Mouse (Mus musculus) stomach, postnatal 0 days (tissue): ENCODE data around the gene B430306N03Rik. TPM values are rescaled to one million over a fixed set of nuclear protein-coding genes. Genes with fewer than 3 reads are reported as not detected.

Experiments used
- ATAC-seq: fragments of 200-750 bp; cut with Nextera tagmentation; 2 replicates; pipeline ENCODE4 v1.8.0; 2017; ENCODE audit not compliant: low FRiP score, low TSS enrichment
- DNase-seq: peaks from one replicate; pipeline ENCODE4 v3.0.0-alpha.2; 2016; ENCODE audit warnings: low spot score
- H3K27ac ChIP-seq: fragments of 300-500 bp; sonication (generic); replicated peaks from 2 replicates; pipeline ENCODE4 v1.5.1; 2014; ENCODE audit warnings: mild to moderate bottlenecking, control low read depth
- H3K27me3 ChIP-seq: fragments of 300-500 bp; sonication (generic); 2 replicates; pipeline ENCODE4 v1.6.1; 2014; ENCODE audit warnings: low read length; ENCODE audit not compliant: control insufficient read depth, insufficient read depth
- H3K36me3 ChIP-seq: fragments of 300-500 bp; sonication (generic); 2 replicates; pipeline ENCODE4 v1.6.1; 2014; ENCODE audit warnings: low read length, mixed read lengths; ENCODE audit not compliant: control insufficient read depth, insufficient read depth
- H3K4me1 ChIP-seq: fragments of 300-500 bp; sonication (generic); replicated peaks from 2 replicates; pipeline ENCODE4 v1.6.1; 2014; ENCODE audit warnings: antibody characterized with exemption; ENCODE audit not compliant: control insufficient read depth, insufficient read depth
- H3K4me2 ChIP-seq: fragments of 300-500 bp; sonication (generic); replicated peaks from 2 replicates; pipeline ENCODE4 v1.6.1; 2014; ENCODE audit warnings: low read depth, mild to moderate bottlenecking, control low read depth, moderate library complexity
- H3K4me3 ChIP-seq: fragments of 300-500 bp; sonication (generic); 2 replicates; pipeline ENCODE4 v1.5.1; 2014; ENCODE audit warnings: low read depth, low read length, control low read depth
- H3K9ac ChIP-seq: fragments of 300-500 bp; sonication (generic); 2 replicates; pipeline ENCODE4 v1.6.1; 2014; ENCODE audit warnings: mild to moderate bottlenecking, low read length, control low read depth, mixed read lengths
- H3K9me3 ChIP-seq: fragments of 300-500 bp; sonication (generic); 2 replicates; pipeline ENCODE4 v1.6.1; 2016; ENCODE audit warnings: low read length; ENCODE audit not compliant: control insufficient read depth
- CTCF ChIP-seq: IDR thresholded peaks from 2 replicates; pipeline ENCODE4 v1.5.1; 2016; ENCODE audit warnings: antibody characterized with exemption, low read depth, mild to moderate bottlenecking, moderate library complexity
- EP300 ChIP-seq: optimal IDR thresholded peaks from 2 replicates; pipeline ENCODE3; 2016; ENCODE audit warnings: antibody characterized with exemption
- WGBS: fragments of 180-500 bp; shearing (Covaris S2); extraction: QIAGEN DNeasy Blood & Tissue Kit; methylation state at CpG from one replicate; pipeline ENCODE4 v1.1.7; 2014; 5-methylcytosine and 5-hydroxymethylcytosine counted together
- polyA plus RNA-seq: library from polyadenylated mRNA; unstranded; fragments of >200 nt; fragmentation: Nextera tagmentation; extraction: Ambion mirVana; gene quantifications from 2 replicates; pipeline ENCODE4 v1.2.1, GENCODE M21; 2015

B430306N03Rik gene
- polyA plus RNA-seq, 1 experiment from 2014 or later, result 0.18 TPM

DNA sequence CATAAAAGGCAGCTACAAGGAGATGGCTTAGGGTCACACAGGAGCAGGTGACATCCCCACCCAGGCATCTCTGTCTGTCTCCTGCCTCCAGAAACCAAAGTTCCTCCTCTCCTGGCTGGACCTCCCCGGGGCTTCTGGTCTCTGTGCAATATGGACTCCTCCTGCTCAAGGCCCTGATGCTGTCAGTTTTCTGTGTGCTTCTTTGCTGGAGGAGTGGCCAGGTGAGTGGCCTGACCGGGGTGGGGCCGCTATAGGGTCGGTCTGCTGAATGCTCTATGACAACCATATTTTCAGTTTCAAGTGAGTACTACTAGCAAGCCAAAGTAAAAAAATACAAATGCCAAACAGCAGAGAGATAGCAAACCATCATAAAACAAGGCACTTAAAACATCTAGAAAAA is 43.3 kb upstream of the B430306N03Rik start:
- Histone ChIP-seq H3K27me3 (no peaks in the 10 kb centered on the region), H3K4me3 (no peak overlapping the region), H3K9ac (no peak overlapping the region), H3K9me3 (no peaks in the 10 kb centered on the region), H3K36me3 (no peaks in the 10 kb centered on the region), H3K27ac (no peak overlapping the region), H3K4me2 (no peak overlapping the region), H3K4me1 (no peaks in the 10 kb centered on the region)
- WGBS, result 82% methylated on average over 4 of the region's 4 CpGs
- DNase-seq (no peak), ATAC-seq (no peak)
- TF ChIP-seq CTCF (no peak), EP300 (no peak)

DNA sequence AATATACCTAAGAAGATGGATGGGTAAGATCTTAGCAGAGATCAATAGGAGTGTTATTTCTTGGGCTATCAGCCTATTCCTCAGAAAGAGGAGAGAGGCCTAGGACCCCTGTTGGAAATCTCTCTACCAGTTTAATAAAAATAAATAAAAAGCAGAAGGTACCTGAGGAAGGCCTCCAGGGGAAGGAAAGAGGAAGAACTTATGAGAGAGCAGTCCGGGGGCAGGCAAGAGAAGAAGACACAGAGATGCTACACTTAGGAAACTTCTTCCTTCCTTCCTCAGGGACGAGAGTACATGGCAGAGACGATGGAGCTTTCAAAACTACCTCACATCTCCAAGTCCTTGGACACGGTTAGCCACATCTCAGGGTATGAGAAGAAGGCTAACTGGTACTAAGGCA is 41.8 kb upstream of the B430306N03Rik start:
- no peak for DNase-seq
- WGBS, result 84% methylated on average over 4 of the region's 4 CpGs
- Histone ChIP-seq H3K4me2 (no peak overlapping the region), H3K27me3 (no peaks in the 10 kb centered on the region), H3K9ac (no peak overlapping the region), H3K36me3 (no peaks in the 10 kb centered on the region), H3K4me3 (no peak overlapping the region), H3K4me1 (no peaks in the 10 kb centered on the region), H3K27ac (no peak overlapping the region), H3K9me3 (no peaks in the 10 kb centered on the region)
- ATAC-seq, result no peak
- TF ChIP-seq EP300 (no peak), CTCF (no peak)

DNA sequence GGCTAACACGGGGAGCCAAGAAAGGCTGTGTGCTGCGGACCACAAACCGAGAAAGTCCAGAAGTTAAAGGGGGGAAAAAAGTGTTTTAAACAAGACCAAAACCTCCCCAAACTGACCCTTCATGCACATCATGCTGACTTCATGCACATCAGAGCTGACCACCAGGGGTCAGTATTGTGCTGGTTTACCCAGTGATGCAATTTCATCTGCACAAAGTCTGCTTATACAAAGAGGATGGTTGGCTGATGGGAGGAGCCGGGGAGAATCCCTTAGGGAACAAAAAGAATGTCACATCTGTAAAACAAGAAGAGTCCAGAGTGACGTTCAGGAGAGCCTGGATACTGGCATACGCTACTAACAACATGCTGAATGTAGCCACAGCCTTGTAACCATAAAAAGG is 41.1 kb upstream of the B430306N03Rik start:
- Histone ChIP-seq H3K4me1 (no peaks in the 10 kb centered on the region), H3K4me3 (no peak overlapping the region), H3K27me3 (no peaks in the 10 kb centered on the region), H3K27ac (no peak overlapping the region), H3K9ac (no peak overlapping the region), H3K9me3 (no peaks in the 10 kb centered on the region), H3K36me3 (no peaks in the 10 kb centered on the region), H3K4me2 (no peak overlapping the region)
- ATAC-seq (no peak), DNase-seq (peak; percentile 77)
- 32% methylated on average over 6 of the region's 6 CpGs for WGBS
- peak; percentile 90 for TF ChIP-seq CTCF
- TF ChIP-seq EP300, result no peak

DNA sequence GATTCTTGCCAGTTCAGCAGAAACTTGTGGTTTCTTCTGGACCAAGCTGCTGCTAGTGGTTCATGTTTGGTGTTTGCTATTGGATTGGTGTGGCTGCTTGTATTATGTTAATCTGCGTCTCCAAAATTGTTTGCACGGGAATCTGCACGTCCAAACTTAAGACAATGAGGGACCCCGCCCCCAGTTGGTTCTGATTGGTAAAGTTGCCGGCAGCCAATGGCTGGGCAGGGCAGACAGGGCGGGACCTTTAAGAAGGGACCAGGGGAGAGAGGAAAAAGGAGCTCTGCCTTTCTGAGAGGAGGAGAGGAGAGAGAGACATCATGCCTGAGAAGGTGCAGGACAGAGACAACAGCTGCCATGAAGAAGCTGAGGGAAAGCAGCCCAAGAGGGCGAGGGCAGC is 40.2 kb upstream of the B430306N03Rik start:
- no peak overlapping the region for H3K4me3 ChIP-seq
- no peak overlapping the region for H3K9ac ChIP-seq
- H3K4me1 ChIP-seq, result no peaks in the 10 kb centered on the region
- ATAC-seq, result no peak
- H3K9me3 ChIP-seq, result no peaks in the 10 kb centered on the region
- no peak overlapping the region for H3K27ac ChIP-seq
- WGBS, result 49% methylated on average over 7 of the region's 7 CpGs
- no peak for TF ChIP-seq EP300
- TF ChIP-seq CTCF, result no peak
- no peaks in the 10 kb centered on the region for H3K27me3 ChIP-seq
- no peak for DNase-seq
- H3K36me3 ChIP-seq, result no peaks in the 10 kb centered on the region
- H3K4me2 ChIP-seq, result no peak overlapping the region

DNA sequence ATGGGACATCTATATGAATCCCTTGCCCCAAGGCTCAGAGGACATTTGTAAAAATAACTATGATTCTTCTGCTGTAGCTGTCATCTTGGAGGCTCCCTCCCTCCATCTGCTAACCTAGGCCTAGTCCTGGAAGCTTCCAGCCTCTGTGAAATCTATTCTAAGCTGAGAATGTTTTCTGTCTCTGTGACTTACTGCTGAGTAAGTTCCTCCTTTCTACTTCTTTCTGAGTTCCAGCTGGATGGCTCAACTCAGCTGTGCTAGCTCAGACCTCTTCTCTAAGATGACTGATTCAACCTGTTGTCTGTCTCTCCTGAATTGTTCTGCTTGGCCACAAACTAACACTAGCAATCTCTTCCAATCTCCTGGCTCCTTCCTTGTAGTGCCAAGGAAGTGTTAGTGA is 37.6 kb upstream of the B430306N03Rik start:
- no peak for ATAC-seq
- Histone ChIP-seq H3K4me2 (no peak overlapping the region), H3K4me1 (no peaks in the 10 kb centered on the region), H3K4me3 (no peak overlapping the region), H3K27ac (no peak overlapping the region), H3K36me3 (no peaks in the 10 kb centered on the region), H3K9ac (no peak overlapping the region), H3K9me3 (no peaks in the 10 kb centered on the region), H3K27me3 (no peaks in the 10 kb centered on the region)
- DNase-seq, result no peak
- no peak for TF ChIP-seq CTCF
- TF ChIP-seq EP300, result no peak

DNA sequence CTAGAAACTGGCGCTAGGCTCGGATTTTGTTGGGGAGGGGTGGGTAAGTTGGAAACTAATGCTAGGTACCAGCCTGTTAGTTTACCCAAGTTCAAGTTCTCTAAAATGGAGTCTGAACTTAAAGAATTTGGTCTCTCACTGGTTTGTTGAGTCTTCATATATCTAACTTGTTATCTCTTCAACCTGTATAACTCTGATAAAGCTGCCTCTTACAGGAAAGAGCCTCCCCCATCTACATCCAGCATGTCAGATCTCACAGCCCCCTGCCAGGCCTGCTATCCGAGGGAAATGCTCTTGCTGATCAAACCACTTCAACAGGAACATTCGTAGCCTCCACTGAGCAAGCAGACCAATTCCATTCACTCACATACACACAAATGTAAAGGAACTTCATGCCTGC is 36.9 kb upstream of the B430306N03Rik start:
- Histone ChIP-seq H3K4me1 (no peaks in the 10 kb centered on the region), H3K4me3 (no peak overlapping the region), H3K9me3 (no peaks in the 10 kb centered on the region), H3K9ac (no peak overlapping the region), H3K4me2 (no peak overlapping the region), H3K27ac (no peak overlapping the region), H3K36me3 (no peaks in the 10 kb centered on the region), H3K27me3 (no peaks in the 10 kb centered on the region)
- 88% methylated on average over 4 of the region's 4 CpGs for WGBS
- TF ChIP-seq EP300, result no peak
- no peak for TF ChIP-seq CTCF
- DNase-seq (no peak), ATAC-seq (no peak)
